ENCODE assay signal across 24 mouse cellular contexts in genomic region chr7:75463579-75464162, GRCm38 (mm10). TPM values are rescaled to one million over a fixed set of nuclear protein-coding genes. Genes with fewer than 3 reads are reported as not detected.
DNase-seq lines count a peak whose midpoint lies in the region; ATAC-seq and TF ChIP-seq lines count a peak whose summit lies in the region.
"Had no signal": no experiment of that assay in that cellular context is flagged by ENCODE, and none has a peak within 500 bp of the region (broad histone marks: within the 10 kb centered on the region; RNA-seq: fewer than 3 reads in every experiment).

No protein-coding gene starts in this region.

- H3K9me3 ChIP-seq in lung, embryonic 15.5 days, result no peaks in the 10 kb centered on the region
- no peaks in the 10 kb centered on the region for H3K9me3 ChIP-seq in forebrain, embryonic 11.5 days (ENCODE audit: control insufficient read depth, low read length)
- H3K9me3 ChIP-seq in heart, embryonic 12.5 days (replicated peaks), result no peaks in the 10 kb centered on the region
- H3K9me3 ChIP-seq: G1E; kidney, embryonic 15.5 days; limb, embryonic 13.5 days; midbrain, embryonic 12.5 days had no signal

- no peak overlapping the region for H3K4me3 ChIP-seq in lung, embryonic 15.5 days
- H3K4me3 ChIP-seq in C2C12 (ENCODE audit: insufficient read depth, poor library complexity, severe bottlenecking), result no peak overlapping the region
- no peak overlapping the region for H3K4me3 ChIP-seq in forebrain, embryonic 11.5 days (ENCODE audit: low read depth, low read length)
- H3K4me3 ChIP-seq in heart, embryonic 12.5 days, result no peak overlapping the region
- H3K4me3 ChIP-seq: gastrocnemius, adult 2 months; kidney, embryonic 15.5 days; limb, embryonic 13.5 days; midbrain, embryonic 12.5 days had no signal

- TF ChIP-seq CTCF in C2C12 (IDR thresholded peaks at IDR 0.05; ENCODE audit: control insufficient read depth, insufficient read depth, insufficient read length), result no peak

- DNase-seq in lung, postnatal 10 days, result no peak
- peak; percentile 38 for DNase-seq in 3T3-L1 (ENCODE audit: low read depth, low spot score)
- DNase-seq in forebrain, embryonic 11.5 days (ENCODE audit: low spot score), result no peak
- DNase-seq in thymus, postnatal 14 days, result no peak
- DNase-seq: adrenal gland, adult 8-10 months; cerebellum, adult 8-10 months; cerebellum, postnatal 36 days; gastrocnemius, adult 2 months; kidney, postnatal 36 days; layer of hippocampus, postnatal 36 days had no signal

- peaks cover 35% of the 10 kb centered on the region for H3K4me1 ChIP-seq in lung, embryonic 15.5 days
- no peaks in the 10 kb centered on the region for H3K4me1 ChIP-seq in forebrain, embryonic 11.5 days (replicated peaks; ENCODE audit: control insufficient read depth, insufficient read depth, low read length)
- peaks cover 46% of the 10 kb centered on the region for H3K4me1 ChIP-seq in heart, embryonic 12.5 days (replicated peaks)

- no peak for ATAC-seq in lung, embryonic 15.5 days (ENCODE audit: borderline replicate concordance, extremely low read depth, low FRiP score, low TSS enrichment)
- peak; percentile 15 for ATAC-seq in inflammation-experienced regulatory T-cells, adult 6 months
- ATAC-seq in forebrain, embryonic 11.5 days (replicated peaks; ENCODE audit: low FRiP score), result no peak
- no peak for ATAC-seq in heart, embryonic 12.5 days (ENCODE audit: insufficient number of reproducible peaks, low FRiP score)
- ATAC-seq: forebrain, embryonic 16.5 days; hindbrain, embryonic 16.5 days; intestine, postnatal 0 days had no signal

- H3K27me3 ChIP-seq in lung, embryonic 15.5 days, result no peaks in the 10 kb centered on the region
- no peaks in the 10 kb centered on the region for H3K27me3 ChIP-seq in C2C12 (ENCODE audit: control insufficient read depth, insufficient read depth, insufficient read length)
- H3K27me3 ChIP-seq in forebrain, embryonic 11.5 days (ENCODE audit: control insufficient read depth, insufficient read depth, low read length), result no peaks in the 10 kb centered on the region
- no peaks in the 10 kb centered on the region for H3K27me3 ChIP-seq in heart, embryonic 12.5 days (replicated peaks)
- H3K27me3 ChIP-seq: CH12.LX; kidney, embryonic 15.5 days; limb, embryonic 13.5 days; midbrain, embryonic 12.5 days had no signal

- peak overlapping the region; percentile 0; the same call in 1 of the 2 replicates for H3K27ac ChIP-seq in lung, embryonic 15.5 days
- no peak overlapping the region for H3K27ac ChIP-seq in forebrain, embryonic 11.5 days (ENCODE audit: low read depth, low read length)
- H3K27ac ChIP-seq in heart, embryonic 12.5 days (ENCODE audit: poor library complexity, severe bottlenecking), result no peak overlapping the region
- H3K27ac ChIP-seq: gastrocnemius, adult 2 months; limb, embryonic 13.5 days; liver, embryonic 14.5 days; midbrain, embryonic 12.5 days; stomach, postnatal 0 days had no signal

- H3ac ChIP-seq in C2C12 (ENCODE audit: control insufficient read depth, insufficient read length, low read depth), result no peak overlapping the region

- no peak overlapping the region for H3K9ac ChIP-seq in lung, embryonic 15.5 days
- no peak overlapping the region for H3K9ac ChIP-seq in forebrain, embryonic 11.5 days (ENCODE audit: low read length)
- no peak overlapping the region for H3K9ac ChIP-seq in heart, embryonic 12.5 days
- H3K9ac ChIP-seq: kidney, embryonic 15.5 days; limb, embryonic 13.5 days; liver, embryonic 14.5 days; midbrain, embryonic 12.5 days had no signal

- H3K36me3 ChIP-seq in lung, embryonic 15.5 days, result no peaks in the 10 kb centered on the region
- no peaks in the 10 kb centered on the region for H3K36me3 ChIP-seq in C2C12 (ENCODE audit: control insufficient read depth, insufficient read depth)
- H3K36me3 ChIP-seq in forebrain, embryonic 11.5 days (ENCODE audit: control insufficient read depth, insufficient read depth, low read length), result no peaks in the 10 kb centered on the region
- H3K36me3 ChIP-seq in heart, embryonic 12.5 days, result no peaks in the 10 kb centered on the region
- H3K36me3 ChIP-seq: G1E; kidney, embryonic 15.5 days; limb, embryonic 13.5 days; midbrain, embryonic 12.5 days had no signal

- H3K79me2 ChIP-seq in C2C12 (ENCODE audit: control insufficient read depth, insufficient read depth), result peaks cover 98% of the 10 kb centered on the region

- H3K4me2 ChIP-seq in lung, embryonic 15.5 days, result no peak overlapping the region
- H3K4me2 ChIP-seq in forebrain, embryonic 11.5 days (ENCODE audit: low read depth, low read length, severe bottlenecking), result no peak overlapping the region
- no peak overlapping the region for H3K4me2 ChIP-seq in heart, embryonic 12.5 days
- H3K4me2 ChIP-seq: kidney, embryonic 15.5 days; limb, embryonic 13.5 days; midbrain, embryonic 12.5 days had no signal

- H3K79me3 ChIP-seq in C2C12 (ENCODE audit: low read depth), result peaks cover 35% of the 10 kb centered on the region

TF ChIP-seq in C2C12, 6 proteins besides CTCF, POLR2A, EP300 and RAD21:
- TF ChIP-seq USF1 (IDR thresholded peaks at IDR 0.05; ENCODE audit: low read depth) (peak; percentile 60), MYOD1 (IDR thresholded peaks at IDR 0.05; ENCODE audit: control insufficient read depth, insufficient read length, low read depth) (no peak)

RNA-seq across cellular contexts. Expression of gene Akap13, which starts 8.3 kb away (rescaled TPM):
- polyA plus RNA-seq in lung, embryonic 15.5 days (2015; fragmentation: Nextera tagmentation; extraction: Ambion mirVana), result 31.2 and 39.0 TPM in 2 replicates
- polyA plus RNA-seq in C2C12 (2012; fragmentation: generic; extraction: Trizol), result 11.1 TPM
- 100 to 1,000 TPM; 228 to 429 (median 340) TPM for polyA plus RNA-seq in inflammation-experienced regulatory T-cells, adult 6 months (2017; shearing (Covaris generic))
- 27.7 and 31.0 TPM in 2 replicates for polyA plus RNA-seq in forebrain, embryonic 11.5 days (2014; fragmentation: Nextera tagmentation; extraction: Ambion mirVana)
- 66.9 and 73.2 TPM in 2 replicates for polyA plus RNA-seq in heart, embryonic 12.5 days (2016; fragmentation: Nextera tagmentation; extraction: Ambion mirVana)
